Mouse (Mus musculus) bone marrow macrophage, adult 2 months (primary cell): ENCODE measurements around the gene Angptl8. TPM values are rescaled to one million over a fixed set of nuclear protein-coding genes. Genes with fewer than 3 reads are reported as not detected.
A peak's percentile ranks its signal among the peaks of the same experiment; 100 is the strongest.

Experiments
- H3K27ac ChIP-seq: 2 replicates; pipeline ENCODE4 v1.5.1; 2012; ENCODE audit warnings: low read depth, low read length; ENCODE audit not compliant: insufficient read depth
- H3K4me1 ChIP-seq: 2 replicates; pipeline ENCODE4 v1.6.1; 2012; ENCODE audit warnings: low read length; ENCODE audit not compliant: control insufficient read depth, insufficient read depth
- H3K4me3 ChIP-seq: 2 replicates; pipeline ENCODE4 v1.5.1; 2012; ENCODE audit warnings: mild to moderate bottlenecking, low read length, moderate library complexity; ENCODE audit not compliant: insufficient read depth
- CTCF ChIP-seq: IDR thresholded peaks from 2 replicates; pipeline ENCODE4 v1.5.1; 2012; ENCODE audit warnings: low read depth, mild to moderate bottlenecking, low read length, moderate library complexity
- POLR2A ChIP-seq: IDR thresholded peaks from 2 replicates; pipeline ENCODE4 v1.6.1; 2012; ENCODE audit warnings: mild to moderate bottlenecking, low read depth, low read length, borderline replicate concordance
- polyA plus RNA-seq: library from polyadenylated mRNA; stranded (reverse); fragments of >200 nt; gene quantifications from 2 replicates; pipeline ENCODE4 v1.2.4, GENCODE M21; 2012; ENCODE audit not compliant: missing spikeins, insufficient read depth, insufficient read length

Gene Angptl8
- polyA plus RNA-seq, 1 experiment: not detected

DNA sequence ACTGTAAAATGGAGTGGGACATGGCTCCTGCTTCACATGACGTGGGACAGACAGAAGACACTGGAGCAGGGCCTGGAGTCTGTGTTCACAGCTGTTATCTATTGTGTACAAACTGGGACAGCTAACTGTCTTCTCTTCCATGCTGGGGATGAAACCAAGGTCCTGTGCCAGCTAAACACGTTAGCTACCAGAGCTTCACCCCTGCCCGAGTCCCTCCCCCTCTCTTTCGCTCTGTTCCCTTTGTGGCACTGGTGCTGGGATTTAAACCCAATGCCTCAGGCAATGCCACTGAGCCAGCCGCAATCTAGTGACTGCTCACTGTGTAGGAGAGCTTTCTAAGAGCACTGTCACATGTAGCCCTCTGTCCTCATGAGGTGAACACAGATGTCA is 4.9 kb upstream of the Angptl8 start:
- Histone ChIP-seq H3K4me1 (no peaks in the 10 kb centered on the region), H3K4me3 (no peak overlapping the region), H3K27ac (no peak overlapping the region)
- TF ChIP-seq POLR2A (no peak), CTCF (no peak)

DNA sequence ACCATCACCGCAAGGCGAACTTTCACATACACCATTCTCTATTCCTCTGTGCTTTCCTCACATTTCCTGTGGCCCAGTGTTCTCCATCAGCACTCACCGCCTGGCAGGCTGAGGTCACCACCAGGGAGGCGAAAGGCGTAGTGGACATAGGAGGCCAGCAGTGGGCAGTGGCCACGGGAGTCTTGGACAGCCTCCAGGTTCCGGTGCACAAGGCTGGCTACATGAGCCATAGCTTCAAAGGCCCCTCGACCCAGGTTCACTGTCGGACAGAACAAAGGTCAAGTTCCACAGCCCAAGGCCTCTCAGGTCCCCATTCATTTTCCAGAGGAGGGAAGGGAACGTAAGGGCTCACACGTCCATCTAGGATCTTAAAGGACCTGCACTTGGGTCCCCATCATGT is 4.4 kb upstream of the Angptl8 start:
- Histone ChIP-seq H3K27ac (no peak overlapping the region), H3K4me3 (no peak overlapping the region), H3K4me1 (no peaks in the 10 kb centered on the region)
- no peak for TF ChIP-seq POLR2A
- TF ChIP-seq CTCF: no peak

DNA sequence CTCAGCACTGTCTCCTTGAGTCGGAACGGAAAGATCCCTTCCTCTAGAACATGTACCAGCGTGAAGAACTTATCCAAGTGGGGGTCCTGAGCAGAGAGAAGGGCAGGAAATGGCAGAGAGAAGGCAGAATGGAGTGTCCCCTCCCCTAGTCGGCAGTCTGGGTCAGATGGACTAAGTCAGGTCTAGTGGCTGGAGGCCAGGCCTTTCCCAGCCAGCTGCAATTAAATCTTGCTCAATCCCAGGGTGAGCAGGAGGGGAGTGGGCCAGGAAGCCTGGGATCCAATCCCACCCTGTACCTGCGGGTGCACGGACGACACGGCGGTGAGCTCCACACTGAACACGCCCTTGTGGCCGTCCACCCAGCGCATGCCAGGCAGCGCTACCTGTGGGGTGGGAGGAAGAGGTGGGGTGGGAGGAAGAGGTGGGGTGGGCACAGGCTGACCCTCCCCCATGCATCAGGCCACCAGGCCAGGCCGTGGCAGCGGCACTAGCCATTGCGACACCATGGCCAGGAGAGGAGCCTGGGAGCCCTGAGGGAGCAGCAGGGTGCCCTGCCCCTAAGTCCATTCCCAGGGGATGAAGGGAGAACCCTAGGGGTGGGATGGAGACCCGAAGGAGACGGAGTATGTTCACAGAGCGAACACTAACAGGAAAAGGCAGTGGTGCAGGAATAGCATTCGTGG is 3.6 kb upstream of the Angptl8 start:
- H3K27ac ChIP-seq: no peak overlapping the region
- no peak for TF ChIP-seq CTCF
- TF ChIP-seq POLR2A: no peak
- H3K4me1 ChIP-seq: no peaks in the 10 kb centered on the region
- H3K4me3 ChIP-seq: no peak overlapping the region

- Histone ChIP-seq H3K4me3 (no peak overlapping the region), H3K27ac (no peak overlapping the region), H3K4me1 (no peaks in the 10 kb centered on the region)
- no peak for TF ChIP-seq CTCF
- no peak for TF ChIP-seq POLR2A
These were observed 2.4 kb downstream of the Angptl8 start for GRCm38 (mm10) chr9:21837690-21838089.

DNA sequence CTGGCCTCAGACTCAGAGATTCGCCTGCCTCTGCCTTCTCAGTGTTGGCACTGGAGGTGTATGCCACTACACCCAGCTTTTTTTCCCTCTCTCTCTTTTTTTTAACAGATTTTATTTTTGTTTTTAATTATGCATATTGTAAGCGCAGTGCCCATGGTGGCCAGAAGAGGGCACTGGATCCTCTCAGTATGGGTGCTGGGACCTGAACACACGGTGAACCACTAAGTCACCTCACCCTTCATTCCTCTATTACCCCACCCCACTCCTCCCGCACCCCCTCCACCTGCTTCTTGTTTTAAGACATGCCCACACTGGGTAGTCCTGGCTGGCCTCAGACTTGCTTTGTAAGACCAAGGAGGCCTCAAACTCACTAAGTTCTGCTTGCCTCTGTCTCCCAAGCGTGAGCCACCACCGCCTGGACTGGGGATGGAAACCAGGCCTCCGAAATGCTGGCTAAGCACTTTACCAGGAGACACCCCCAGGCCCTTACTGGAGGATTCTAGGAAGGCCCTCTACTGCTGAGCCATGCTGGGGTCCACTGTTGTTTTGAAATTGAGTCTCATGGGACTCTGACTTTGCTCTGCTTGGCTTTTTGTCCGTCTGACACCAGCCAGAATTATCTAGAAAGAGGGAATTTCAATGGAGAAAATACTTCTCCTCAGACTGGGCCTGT is 4.9 kb downstream of the Angptl8 start:
- Histone ChIP-seq H3K4me1 (no peaks in the 10 kb centered on the region), H3K27ac (no peak overlapping the region), H3K4me3 (no peak overlapping the region)
- TF ChIP-seq POLR2A (no peak), CTCF (peak; percentile 72)

DNA sequence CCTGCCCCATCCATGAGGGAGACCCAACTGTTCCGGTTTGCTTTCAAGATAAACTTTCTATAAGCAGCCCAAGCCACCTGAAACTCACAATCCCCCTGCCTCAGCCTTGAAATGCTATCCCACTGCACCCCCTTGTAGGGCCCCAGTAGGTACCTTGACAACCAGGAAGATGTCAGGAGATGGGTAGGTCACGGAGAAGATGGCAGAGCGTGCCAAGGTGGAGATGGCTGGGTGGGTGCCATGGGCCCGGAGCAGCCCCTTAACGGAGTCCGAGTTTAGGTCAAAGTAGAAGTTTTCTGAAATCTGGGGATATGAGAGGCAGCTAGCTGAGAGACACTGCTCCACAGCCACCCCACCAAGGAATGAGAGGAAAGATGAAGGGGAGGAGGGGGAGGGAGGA is 6.0 kb downstream of the Angptl8 start:
- Histone ChIP-seq H3K27ac (no peak overlapping the region), H3K4me3 (no peak overlapping the region), H3K4me1 (no peaks in the 10 kb centered on the region)
- TF ChIP-seq POLR2A (no peak), CTCF (no peak)

DNA sequence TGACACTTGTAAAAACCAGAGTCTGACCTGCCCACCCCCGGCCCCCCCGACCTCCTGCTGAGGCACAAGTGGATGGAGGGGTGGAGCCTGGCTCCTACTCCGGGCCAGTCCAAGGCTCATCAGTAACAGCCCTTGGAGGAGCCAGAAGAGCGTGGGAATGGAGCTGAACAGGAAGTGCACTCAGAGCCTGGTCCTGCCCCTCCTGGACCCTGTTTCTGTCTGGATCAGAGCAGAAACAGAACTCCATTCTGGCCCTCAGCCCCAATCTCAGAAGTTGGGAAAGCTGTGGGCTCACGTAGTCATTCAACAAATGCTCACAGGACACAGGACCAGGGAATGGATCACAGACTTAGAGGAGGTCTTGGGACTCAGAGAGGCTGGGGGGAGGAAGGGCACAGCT is 7.1 kb downstream of the Angptl8 start:
- H3K27ac ChIP-seq: no peak overlapping the region
- H3K4me3 ChIP-seq: no peak overlapping the region
- no peaks in the 10 kb centered on the region for H3K4me1 ChIP-seq
- TF ChIP-seq CTCF (no peak), POLR2A (no peak)

- Histone ChIP-seq H3K27ac (no peak overlapping the region), H3K4me3 (no peak overlapping the region), H3K4me1 (no peaks in the 10 kb centered on the region)
- TF ChIP-seq CTCF (no peak), POLR2A (no peak)
These were observed 7.8 kb downstream of the Angptl8 start for GRCm38 (mm10) chr9:21843086-21843485.

DNA sequence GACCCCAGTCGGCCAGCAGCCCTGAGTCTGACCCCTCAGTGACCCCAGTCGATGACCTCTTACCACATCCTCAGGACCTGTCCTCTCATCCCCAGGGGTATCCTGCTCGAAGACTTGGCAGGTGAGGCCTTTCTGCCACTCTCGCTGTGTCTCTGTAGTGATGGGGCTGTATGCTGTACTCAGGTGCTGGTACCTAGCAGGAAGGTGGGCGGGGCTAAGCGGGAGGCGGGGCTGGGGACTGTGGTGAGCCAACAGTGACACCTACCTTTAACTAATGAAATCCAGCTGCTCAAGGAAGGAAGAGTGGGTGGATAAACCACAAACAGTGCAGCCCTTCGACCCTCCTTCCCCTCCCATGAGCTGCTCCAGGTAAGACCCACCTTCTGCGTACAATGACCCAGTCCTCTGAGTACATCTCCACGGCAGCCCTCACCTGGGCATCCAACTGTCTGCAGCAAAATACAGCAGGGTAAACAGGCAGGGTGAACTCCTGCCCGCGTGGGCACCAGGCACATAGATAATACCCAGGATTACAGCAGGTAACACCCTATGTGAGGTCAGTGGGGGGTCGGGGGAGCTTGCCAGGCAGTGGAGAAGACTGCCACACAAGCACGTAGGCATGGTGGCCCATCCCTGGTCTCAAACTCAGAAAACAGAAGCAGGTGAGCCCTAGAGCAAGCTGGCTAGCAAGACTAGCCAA is 10.2 kb downstream of the Angptl8 start:
- H3K27ac ChIP-seq: no peak overlapping the region
- TF ChIP-seq CTCF: no peak
- TF ChIP-seq POLR2A: no peak
- no peaks in the 10 kb centered on the region for H3K4me1 ChIP-seq
- H3K4me3 ChIP-seq: no peak overlapping the region
